Mouse (Mus musculus): ENCODE data around the gene Cdc26. TPM values are rescaled to one million over a fixed set of nuclear protein-coding genes. Genes with fewer than 3 reads are reported as not detected.

Gene Cdc26
- polyA plus RNA-seq, 1 experiment from 2014 or later, result 83.1 TPM

- WGBS, result 92% methylated on average over 1 of the region's 1 CpGs
- Histone ChIP-seq H3K9ac (no peak overlapping the region), H3K4me1 (replicated peaks; ENCODE audit: control insufficient read depth, insufficient read depth, low read length) (no peaks in the 10 kb centered on the region), H3K9me3 (ENCODE audit: control insufficient read depth, low read length) (no peaks in the 10 kb centered on the region), H3K27ac (no peak overlapping the region), H3K36me3 (replicated peaks; ENCODE audit: control insufficient read depth, insufficient read depth) (peaks cover 24% of the 10 kb centered on the region), H3K4me3 (replicated peaks; ENCODE audit: low read length) (no peak overlapping the region), H3K4me2 (replicated peaks) (no peak overlapping the region), H3K27me3 (ENCODE audit: control insufficient read depth, insufficient read depth, low read length) (no peaks in the 10 kb centered on the region)
- no peak for DNase-seq (ENCODE audit: low spot score)
- ATAC-seq (ENCODE audit: low FRiP score), result no peak
These were observed 24.3 kb downstream of the Cdc26 start for GRCm38 (mm10) chr4:62384159-62384558.

- WGBS, result 84% methylated on average over 7 of the region's 7 CpGs
These were observed 24.7 kb downstream of the Cdc26 start for GRCm38 (mm10) chr4:62383752-62384151.

GRCm38 (mm10) chr4:62383207-62383606, 25.2 kb downstream of the Cdc26 start:
- ATAC-seq (ENCODE audit: low FRiP score) (no peak), DNase-seq (ENCODE audit: low spot score) (no peak)
- WGBS, result 94% methylated on average over 6 of the region's 6 CpGs
- Histone ChIP-seq H3K4me2 (replicated peaks) (no peak overlapping the region), H3K36me3 (replicated peaks; ENCODE audit: control insufficient read depth, insufficient read depth) (peaks cover 14% of the 10 kb centered on the region), H3K27ac (no peak overlapping the region), H3K4me3 (replicated peaks; ENCODE audit: low read length) (no peak overlapping the region), H3K9ac (no peak overlapping the region), H3K4me1 (replicated peaks; ENCODE audit: control insufficient read depth, insufficient read depth, low read length) (no peaks in the 10 kb centered on the region), H3K27me3 (ENCODE audit: control insufficient read depth, insufficient read depth, low read length) (no peaks in the 10 kb centered on the region), H3K9me3 (ENCODE audit: control insufficient read depth, low read length) (no peaks in the 10 kb centered on the region)

More at GRCm38 (mm10) chr4:62383752-62384151, 24.7 kb downstream of the Cdc26 start:
- Histone ChIP-seq H3K9ac (no peak overlapping the region), H3K27ac (no peak overlapping the region), H3K36me3 (replicated peaks; ENCODE audit: control insufficient read depth, insufficient read depth) (peaks cover 20% of the 10 kb centered on the region), H3K4me3 (replicated peaks; ENCODE audit: low read length) (no peak overlapping the region), H3K4me2 (replicated peaks) (no peak overlapping the region), H3K27me3 (ENCODE audit: control insufficient read depth, insufficient read depth, low read length) (no peaks in the 10 kb centered on the region), H3K4me1 (replicated peaks; ENCODE audit: control insufficient read depth, insufficient read depth, low read length) (no peaks in the 10 kb centered on the region), H3K9me3 (ENCODE audit: control insufficient read depth, low read length) (no peaks in the 10 kb centered on the region)
- ATAC-seq (ENCODE audit: low FRiP score) (no peak), DNase-seq (ENCODE audit: low spot score) (no peak)

GRCm38 (mm10) chr4:62379724-62380381, 28.6 kb downstream of the Cdc26 start:
- Histone ChIP-seq H3K9ac (no peak overlapping the region), H3K9me3 (ENCODE audit: control insufficient read depth, low read length) (no peaks in the 10 kb centered on the region), H3K4me2 (replicated peaks) (no peak overlapping the region), H3K4me1 (replicated peaks; ENCODE audit: control insufficient read depth, insufficient read depth, low read length) (no peaks in the 10 kb centered on the region), H3K27ac (no peak overlapping the region), H3K27me3 (ENCODE audit: control insufficient read depth, insufficient read depth, low read length) (no peaks in the 10 kb centered on the region), H3K4me3 (replicated peaks; ENCODE audit: low read length) (no peak overlapping the region), H3K36me3 (replicated peaks; ENCODE audit: control insufficient read depth, insufficient read depth) (no peaks in the 10 kb centered on the region)
- DNase-seq (ENCODE audit: low spot score) (no peak), ATAC-seq (ENCODE audit: low FRiP score) (no peak)
- 89% methylated on average over 9 of the region's 9 CpGs for WGBS

- Histone ChIP-seq H3K27ac (no peak overlapping the region), H3K4me2 (replicated peaks) (no peak overlapping the region), H3K27me3 (ENCODE audit: control insufficient read depth, insufficient read depth, low read length) (no peaks in the 10 kb centered on the region), H3K9me3 (ENCODE audit: control insufficient read depth, low read length) (no peaks in the 10 kb centered on the region), H3K4me1 (replicated peaks; ENCODE audit: control insufficient read depth, insufficient read depth, low read length) (no peaks in the 10 kb centered on the region), H3K36me3 (replicated peaks; ENCODE audit: control insufficient read depth, insufficient read depth) (no peaks in the 10 kb centered on the region), H3K4me3 (replicated peaks; ENCODE audit: low read length) (no peak overlapping the region), H3K9ac (no peak overlapping the region)
- ATAC-seq (ENCODE audit: low FRiP score) (no peak), DNase-seq (ENCODE audit: low spot score) (no peak)
- WGBS, result 92% methylated on average over 2 of the region's 2 CpGs
These were observed 32.3 kb downstream of the Cdc26 start for GRCm38 (mm10) chr4:62376123-62376522.

GRCm38 (mm10) chr4:62374342-62374741, 34.1 kb downstream of the Cdc26 start:
- Histone ChIP-seq H3K27ac (no peak overlapping the region), H3K9ac (no peak overlapping the region), H3K27me3 (ENCODE audit: control insufficient read depth, insufficient read depth, low read length) (no peaks in the 10 kb centered on the region), H3K36me3 (replicated peaks; ENCODE audit: control insufficient read depth, insufficient read depth) (no peaks in the 10 kb centered on the region), H3K9me3 (ENCODE audit: control insufficient read depth, low read length) (no peaks in the 10 kb centered on the region), H3K4me1 (replicated peaks; ENCODE audit: control insufficient read depth, insufficient read depth, low read length) (no peaks in the 10 kb centered on the region), H3K4me2 (replicated peaks) (no peak overlapping the region), H3K4me3 (replicated peaks; ENCODE audit: low read length) (no peak overlapping the region)
- 87% methylated on average over 4 of the region's 4 CpGs for WGBS
- no peak for DNase-seq (ENCODE audit: low spot score)
- no peak for ATAC-seq (ENCODE audit: low FRiP score)

- Histone ChIP-seq H3K27me3 (ENCODE audit: control insufficient read depth, insufficient read depth, low read length) (no peaks in the 10 kb centered on the region), H3K4me3 (replicated peaks; ENCODE audit: low read length) (no peak overlapping the region), H3K9ac (no peak overlapping the region), H3K4me1 (replicated peaks; ENCODE audit: control insufficient read depth, insufficient read depth, low read length) (no peaks in the 10 kb centered on the region), H3K27ac (no peak overlapping the region), H3K36me3 (replicated peaks; ENCODE audit: control insufficient read depth, insufficient read depth) (no peaks in the 10 kb centered on the region), H3K4me2 (replicated peaks) (no peak overlapping the region), H3K9me3 (ENCODE audit: control insufficient read depth, low read length) (no peaks in the 10 kb centered on the region)
- DNase-seq (ENCODE audit: low spot score), result no peak
- ATAC-seq (ENCODE audit: low FRiP score), result no peak
- 89% methylated on average over 7 of the region's 7 CpGs for WGBS
These were observed 34.8 kb downstream of the Cdc26 start for GRCm38 (mm10) chr4:62373668-62374067.

- DNase-seq (ENCODE audit: low spot score) (no peak), ATAC-seq (ENCODE audit: low FRiP score) (no peak)
- H3K27me3 ChIP-seq (ENCODE audit: control insufficient read depth, insufficient read depth, low read length), result no peaks in the 10 kb centered on the region
- H3K9ac ChIP-seq, result no peak overlapping the region
- H3K36me3 ChIP-seq (replicated peaks; ENCODE audit: control insufficient read depth, insufficient read depth), result no peaks in the 10 kb centered on the region
- H3K9me3 ChIP-seq (ENCODE audit: control insufficient read depth, low read length), result no peaks in the 10 kb centered on the region
- H3K4me3 ChIP-seq (replicated peaks; ENCODE audit: low read length), result no peak overlapping the region
- H3K4me1 ChIP-seq (replicated peaks; ENCODE audit: control insufficient read depth, insufficient read depth, low read length), result no peaks in the 10 kb centered on the region
- no peak overlapping the region for H3K4me2 ChIP-seq (replicated peaks)
- H3K27ac ChIP-seq, result no peak overlapping the region
- 87% methylated on average over 9 of the region's 9 CpGs for WGBS
These were observed 35.5 kb downstream of the Cdc26 start for GRCm38 (mm10) chr4:62372818-62373520.

- no peak overlapping the region for H3K4me2 ChIP-seq (replicated peaks)
- WGBS, result 22% methylated on average over 1 of the region's 1 CpGs
- DNase-seq (ENCODE audit: low spot score) (no peak), ATAC-seq (ENCODE audit: low FRiP score) (no peak)
- H3K4me1 ChIP-seq (replicated peaks; ENCODE audit: control insufficient read depth, insufficient read depth, low read length), result no peaks in the 10 kb centered on the region
- H3K36me3 ChIP-seq (replicated peaks; ENCODE audit: control insufficient read depth, insufficient read depth), result no peaks in the 10 kb centered on the region
- H3K9me3 ChIP-seq (ENCODE audit: control insufficient read depth, low read length), result no peaks in the 10 kb centered on the region
- no peak overlapping the region for H3K9ac ChIP-seq
- no peak overlapping the region for H3K4me3 ChIP-seq (replicated peaks; ENCODE audit: low read length)
- H3K27me3 ChIP-seq (ENCODE audit: control insufficient read depth, insufficient read depth, low read length), result no peaks in the 10 kb centered on the region
- H3K27ac ChIP-seq, result no peak overlapping the region
These were observed 36.0 kb downstream of the Cdc26 start for GRCm38 (mm10) chr4:62372410-62372809.

Measured in hindbrain, embryonic 14.5 days (tissue).